Mouse (Mus musculus): ENCODE data around the gene Psmd9. TPM values are rescaled to one million over a fixed set of nuclear protein-coding genes. Genes with fewer than 3 reads are reported as not detected.

Psmd9 gene
- total RNA-seq, 2 experiments from 2014 or later = 9.6 to 14.0 TPM

- peak; percentile 64; the same call in 1 of the 2 replicates for ATAC-seq (ENCODE audit: poor library complexity, severe bottlenecking)
These were observed 66.5 kb downstream of the Psmd9 start for GRCm38 (mm10) chr5:123235731-123236130.

DNA sequence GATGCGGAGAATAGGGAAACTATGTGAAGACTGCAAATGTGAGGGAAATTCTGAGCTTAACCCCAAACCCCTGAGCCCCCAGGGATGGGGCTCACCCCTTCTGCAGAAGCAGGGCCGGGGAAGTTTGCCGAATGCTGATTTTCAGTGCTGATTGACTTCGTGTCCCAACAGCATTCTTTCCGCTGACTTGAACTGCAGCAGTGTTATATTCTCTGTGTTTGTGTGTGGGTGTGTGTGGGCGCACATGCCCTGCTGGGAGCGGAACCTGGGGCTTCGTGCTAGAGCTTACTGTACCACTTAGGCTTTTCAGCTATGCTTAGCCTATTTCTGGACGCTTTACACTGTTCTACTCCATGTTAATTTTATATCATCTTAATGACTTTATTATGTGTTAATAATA lies 67.2 kb downstream of the Psmd9 start:
- no peak for ATAC-seq (ENCODE audit: poor library complexity, severe bottlenecking)

DNA sequence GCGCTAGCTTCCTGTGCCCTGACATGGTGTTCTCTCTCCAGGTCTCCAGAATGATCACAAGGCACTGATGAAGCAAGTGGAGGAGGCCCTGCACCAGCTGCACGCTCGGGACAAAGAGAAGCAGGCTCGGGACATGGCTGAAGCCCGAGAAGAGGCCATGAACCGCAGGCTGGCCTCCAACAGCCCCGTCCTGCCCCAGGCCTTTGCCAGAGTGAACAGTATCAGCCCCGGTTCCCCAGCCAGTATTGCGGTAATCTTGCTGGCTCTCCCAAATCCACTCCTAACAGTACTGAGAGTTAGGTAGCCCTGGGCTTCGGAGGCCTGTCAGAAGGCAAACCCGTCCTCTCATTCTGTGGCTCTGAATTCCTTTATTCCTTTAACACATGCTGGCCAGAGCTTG lies 70.3 kb downstream of the Psmd9 start:
- ATAC-seq (ENCODE audit: poor library complexity, severe bottlenecking) = no peak

DNA sequence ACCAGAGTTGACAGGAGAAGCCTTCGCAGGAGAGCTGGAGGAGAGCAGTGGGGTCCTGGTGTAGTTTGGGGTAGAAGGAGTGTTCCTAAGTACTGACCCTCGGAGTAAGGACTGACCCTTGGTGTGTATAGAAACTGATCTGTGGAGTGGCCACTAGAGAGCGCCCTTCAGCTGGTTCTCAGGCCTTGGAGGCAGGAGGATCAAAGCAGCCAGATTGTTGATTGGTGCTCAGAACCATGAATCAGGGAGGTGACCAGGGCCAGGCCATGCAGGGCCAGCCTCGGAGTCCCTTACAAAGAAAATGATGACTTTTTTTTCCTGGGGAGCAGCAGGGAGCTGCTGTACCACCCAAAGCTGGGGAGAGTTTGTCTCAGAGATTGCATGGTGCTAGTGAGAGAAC lies 76.3 kb downstream of the Psmd9 start:
- ATAC-seq (ENCODE audit: poor library complexity, severe bottlenecking) = peak; percentile 40; the same call in 1 of the 2 replicates

DNA sequence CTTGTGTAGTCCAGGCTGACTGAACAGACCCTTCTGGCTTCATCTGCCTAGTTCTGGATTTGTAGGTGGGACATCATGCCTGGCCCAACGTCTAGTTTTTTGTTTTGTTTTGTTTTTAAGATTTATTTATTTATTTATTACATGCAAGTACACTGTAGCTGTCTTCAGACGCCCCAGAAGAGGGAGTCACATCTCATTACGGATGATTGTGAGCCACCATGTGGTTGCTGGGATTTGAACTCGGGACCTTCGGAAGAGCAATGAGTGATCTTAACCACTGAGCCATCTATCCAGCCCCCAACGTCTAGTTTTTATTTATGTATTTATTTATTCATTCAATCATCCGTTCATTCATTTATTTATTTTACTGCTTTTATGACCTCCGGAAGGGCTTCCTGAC lies 82.2 kb downstream of the Psmd9 start:
- no peak for ATAC-seq (ENCODE audit: poor library complexity, severe bottlenecking)

DNA sequence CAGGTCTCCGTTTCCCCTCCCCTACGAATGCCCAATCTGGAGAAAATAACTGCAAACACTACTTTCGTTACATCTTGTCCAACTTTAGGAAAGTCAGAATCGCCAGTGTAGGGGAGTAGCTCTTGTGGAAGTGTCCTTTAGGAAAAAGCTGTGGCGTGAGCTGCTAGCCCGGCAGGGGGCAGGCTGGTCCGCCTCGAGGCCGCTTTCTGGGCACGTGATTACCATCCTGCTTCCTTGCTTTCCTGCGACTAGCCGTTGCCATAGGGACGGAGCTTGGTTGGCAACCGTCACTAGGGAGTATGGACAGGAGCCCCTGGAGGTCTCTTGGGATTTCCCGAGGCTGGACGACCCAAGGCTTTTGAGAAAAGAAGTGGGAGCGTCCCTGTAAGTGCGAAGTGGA lies 82.6 kb downstream of the Psmd9 start, which contains the start of gene Wdr66:
TSS of gene Wdr66 (plus strand) at position 269 of the 400 bp plus-strand sequence.
- peak; percentile 30; the same call in 1 of the 2 replicates for ATAC-seq (ENCODE audit: poor library complexity, severe bottlenecking)

DNA sequence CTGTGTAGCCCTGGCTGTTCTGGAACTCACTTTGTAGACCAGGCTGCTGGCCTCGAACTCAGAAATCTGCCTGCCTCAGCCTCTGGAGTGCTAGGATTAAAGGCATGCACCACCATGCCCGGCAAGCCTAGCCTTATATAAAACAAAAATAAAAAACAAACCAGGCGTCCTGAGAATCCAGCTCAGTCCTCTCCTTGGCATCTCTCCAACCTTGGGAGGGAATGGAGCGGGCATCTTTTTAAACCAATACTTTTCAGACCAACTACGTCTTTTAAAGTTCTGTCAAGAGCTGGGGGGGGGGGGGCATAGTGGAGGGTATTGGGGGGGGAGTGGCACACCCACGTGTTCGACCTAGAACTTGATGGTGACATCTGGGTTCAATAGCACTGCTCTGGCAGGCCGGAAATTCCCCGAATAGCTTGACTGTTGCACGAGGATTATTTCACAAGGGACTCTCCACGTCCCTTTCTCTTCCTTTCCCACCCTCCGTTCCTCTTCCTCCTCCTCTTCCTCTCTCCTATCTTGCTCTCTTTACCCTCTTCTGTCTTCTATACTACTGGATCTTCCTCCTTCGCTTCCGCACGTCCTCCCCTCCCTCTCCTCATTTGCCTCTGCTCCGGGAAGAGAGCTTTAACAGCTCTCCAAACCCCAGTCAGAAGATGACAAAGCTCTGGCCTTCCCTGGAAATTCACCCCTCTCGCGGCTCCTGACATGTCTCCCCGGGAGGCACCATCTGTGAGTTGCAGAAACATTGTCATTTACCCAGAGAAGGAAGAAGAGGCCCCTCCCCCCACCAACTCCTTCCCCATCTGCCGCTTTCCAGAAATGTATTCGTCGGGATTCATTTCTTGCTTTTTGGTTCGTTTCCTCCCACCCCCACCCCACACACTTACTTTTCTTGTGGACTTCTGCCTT lies 87.9 kb downstream of the Psmd9 start:
- ATAC-seq (ENCODE audit: poor library complexity, severe bottlenecking) = no peak

DNA sequence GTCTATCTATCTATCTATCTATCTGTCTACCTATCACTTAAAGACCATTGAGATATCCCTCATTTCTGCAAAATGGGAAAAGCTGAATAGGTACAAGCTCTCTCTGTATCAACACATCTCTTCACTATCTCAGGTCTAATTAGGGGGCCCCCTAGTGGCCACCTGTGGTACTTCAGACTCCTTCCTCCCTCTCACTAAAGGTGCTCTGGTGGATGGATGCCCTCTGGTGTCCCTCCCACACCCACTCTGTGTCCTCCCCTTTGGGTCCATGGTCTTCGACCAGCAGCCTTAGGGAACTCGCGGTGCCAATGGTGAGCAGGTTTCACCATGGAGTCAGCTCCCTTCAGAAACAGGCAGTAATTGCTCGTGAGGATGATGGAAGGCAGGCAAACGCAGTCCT lies 89.8 kb downstream of the Psmd9 start:
- ATAC-seq (ENCODE audit: poor library complexity, severe bottlenecking) = peak; percentile 66

DNA sequence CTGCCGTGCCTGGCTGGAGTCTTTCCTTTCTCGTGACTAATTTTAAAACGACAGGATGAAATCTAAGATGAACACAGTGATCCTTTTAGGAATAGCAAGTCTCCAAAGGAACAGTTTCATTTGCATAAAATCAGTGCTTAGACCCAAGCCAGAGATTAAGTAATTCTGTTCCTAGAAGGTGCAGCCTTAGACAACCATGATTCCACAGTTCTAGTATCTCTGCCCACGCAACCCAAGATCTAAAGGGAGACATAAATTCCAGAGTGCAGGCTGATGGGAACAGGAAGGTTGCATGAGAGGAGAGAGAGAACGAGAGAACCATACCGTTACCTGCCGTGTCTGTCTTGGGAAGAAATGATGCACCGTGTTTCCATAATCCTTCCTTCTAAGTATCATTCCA lies 91.5 kb downstream of the Psmd9 start:
- ATAC-seq (ENCODE audit: poor library complexity, severe bottlenecking) = no peak

- ATAC-seq (ENCODE audit: poor library complexity, severe bottlenecking) = no peak
These were observed 97.7 kb downstream of the Psmd9 start for GRCm38 (mm10) chr5:123266909-123267308.

GRCm38 (mm10) chr5:123268477-123269474 lies 99.6 kb downstream of the Psmd9 start:
- no peak for ATAC-seq (ENCODE audit: poor library complexity, severe bottlenecking)

GRCm38 (mm10) chr5:123270917-123271316 lies 101.7 kb downstream of the Psmd9 start:
- no peak for ATAC-seq (ENCODE audit: poor library complexity, severe bottlenecking)

- ATAC-seq (ENCODE audit: poor library complexity, severe bottlenecking) = no peak
These were observed 103.7 kb downstream of the Psmd9 start for GRCm38 (mm10) chr5:123272927-123273326.

GRCm38 (mm10) chr5:123276636-123277341 lies 107.6 kb downstream of the Psmd9 start:
- ATAC-seq (ENCODE audit: poor library complexity, severe bottlenecking) = no peak

- no peak for ATAC-seq (ENCODE audit: poor library complexity, severe bottlenecking)
These were observed 108.1 kb downstream of the Psmd9 start for GRCm38 (mm10) chr5:123277342-123277701.

DNA sequence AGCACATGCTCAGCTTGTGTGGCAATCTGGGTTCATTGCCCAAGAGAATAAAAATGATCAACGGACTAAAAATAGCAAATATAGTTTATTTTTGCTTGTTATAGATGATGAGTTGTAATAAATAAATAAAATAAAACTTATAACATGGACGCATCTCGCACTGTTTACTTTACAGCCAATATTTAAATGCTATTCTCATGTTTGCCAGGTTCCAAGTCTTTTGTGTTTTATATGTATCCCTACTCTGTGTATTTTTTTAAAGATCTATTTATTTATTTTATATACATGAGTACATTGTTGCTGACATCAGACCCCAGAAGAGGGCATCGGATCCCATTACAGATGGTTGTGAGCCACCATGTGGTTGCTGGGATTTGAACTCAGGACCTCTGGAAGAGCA lies 108.5 kb downstream of the Psmd9 start:
- ATAC-seq (ENCODE audit: poor library complexity, severe bottlenecking) = no peak

DNA sequence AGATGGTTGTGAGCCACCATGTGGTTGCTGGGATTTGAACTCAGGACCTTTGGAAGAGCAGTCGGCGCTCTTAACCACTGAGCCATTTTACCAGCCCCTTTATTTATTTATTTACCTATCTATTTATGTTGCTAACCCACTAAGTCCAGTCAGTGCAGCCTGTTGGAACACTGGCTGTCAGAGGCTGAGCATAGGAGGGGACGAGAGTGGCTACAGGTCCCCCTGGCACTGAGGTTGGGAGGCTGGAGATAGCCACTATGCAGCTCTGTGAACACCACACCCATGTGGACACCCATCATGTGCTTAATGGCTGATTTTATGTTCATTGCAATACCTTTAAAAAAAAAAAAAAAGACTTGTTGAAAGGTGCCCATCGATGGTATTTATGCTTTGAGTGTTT lies 110.0 kb downstream of the Psmd9 start:
- ATAC-seq (ENCODE audit: poor library complexity, severe bottlenecking) = no peak

DNA sequence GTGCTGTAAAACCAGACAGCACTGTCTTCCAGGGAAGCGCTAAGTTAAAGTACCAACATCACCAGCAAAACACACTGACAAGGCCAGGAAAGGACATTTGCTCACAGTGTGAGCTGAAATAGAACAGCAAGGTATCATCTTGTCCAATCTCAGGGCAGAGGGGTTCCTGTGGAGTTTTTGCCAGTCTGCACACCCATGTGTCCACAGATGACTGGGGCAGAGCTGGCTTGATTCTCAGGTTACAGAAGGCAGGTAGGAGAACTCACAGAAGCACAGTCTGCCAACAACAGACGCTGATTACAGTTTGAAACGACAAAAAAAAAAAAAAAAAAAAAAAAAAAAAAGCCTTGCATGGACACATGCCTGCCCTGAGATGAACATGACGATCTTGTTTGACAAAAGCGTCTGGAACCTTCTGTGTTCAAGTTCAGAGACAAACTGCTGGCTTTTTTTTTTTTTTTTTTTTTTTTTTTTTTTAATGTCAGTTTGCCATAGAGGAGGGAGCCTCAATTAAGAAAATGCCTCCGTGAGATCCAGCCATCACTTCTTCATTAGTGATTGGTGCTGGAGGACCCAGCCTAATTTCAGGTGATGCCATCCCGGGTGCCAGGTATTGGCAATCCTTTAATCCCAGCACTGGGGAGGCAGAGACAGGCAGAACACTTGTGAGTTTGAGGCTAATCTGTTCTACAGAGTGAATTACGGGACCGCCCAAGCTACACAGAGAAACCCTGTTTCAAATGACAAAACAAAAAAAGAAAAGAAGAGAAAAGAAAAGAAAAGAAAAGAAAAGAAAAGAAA lies 112.3 kb downstream of the Psmd9 start:
- no peak for ATAC-seq (ENCODE audit: poor library complexity, severe bottlenecking)

GRCm38 (mm10) chr5:123285174-123285573 lies 116.0 kb downstream of the Psmd9 start:
- no peak for ATAC-seq (ENCODE audit: poor library complexity, severe bottlenecking)

DNA sequence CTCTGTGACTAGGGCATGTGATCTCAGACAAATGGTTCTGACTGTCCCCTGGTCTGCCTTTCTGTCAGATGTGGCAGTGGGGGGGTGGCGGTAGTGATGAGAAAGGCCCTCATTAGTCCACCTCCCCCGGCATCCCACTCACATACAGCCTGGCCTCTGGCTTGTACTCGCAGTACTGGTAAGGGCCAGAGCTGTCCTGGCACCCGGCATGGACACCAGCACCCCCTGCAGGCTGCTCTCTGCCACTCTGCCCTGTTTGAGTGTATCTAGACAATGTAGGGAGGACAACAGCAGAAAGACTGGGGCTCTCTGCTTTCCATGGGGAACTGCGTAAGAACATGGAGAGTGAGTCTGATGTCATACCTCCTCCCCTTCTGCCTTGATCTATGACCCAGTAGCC lies 118.9 kb downstream of the Psmd9 start:
- ATAC-seq (ENCODE audit: poor library complexity, severe bottlenecking) = no peak

All from megakaryocyte, adult 5-6 weeks (primary cell).